Mouse (Mus musculus): ENCODE results near the gene Cul9. TPM values are rescaled to one million over a fixed set of nuclear protein-coding genes. Genes with fewer than 3 reads are reported as not detected.
"Not testable (repeated sequence)": the region's sequence is repeated elsewhere in the genome, so short reads cannot be mapped to it uniquely, and the experiment has no call there.

Cul9 gene
- 10 to 100 TPM; 12.0 to 12.6 TPM for total RNA-seq (2021)

GRCm38 (mm10) chr17:46545813-46546564 lies at the start of gene Cul9:
Gene Cul9 (minus strand): TSS chr17:46546388.
- peak; percentile 81 for DNase-seq

DNA sequence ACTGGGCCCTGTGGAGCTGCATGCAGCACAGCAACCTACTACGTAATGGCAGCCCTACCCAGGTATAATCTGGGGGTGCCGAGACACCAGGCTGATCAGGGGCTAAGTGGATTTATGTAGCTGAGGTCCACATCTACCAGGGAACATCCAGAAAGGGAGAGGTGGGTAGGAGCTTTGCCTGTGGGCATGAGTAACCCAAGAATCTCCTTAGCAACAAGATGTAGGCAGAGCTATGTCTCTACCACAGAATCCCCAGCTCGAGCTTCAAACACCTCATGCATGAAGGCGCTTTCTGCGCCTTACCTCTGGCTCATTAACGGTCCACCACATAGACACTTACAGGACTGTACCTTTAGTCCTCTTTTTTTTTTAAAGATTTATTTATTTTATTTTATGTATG lies 49.1 kb upstream of the Cul9 start:
- no peak for DNase-seq

GRCm38 (mm10) chr17:46594606-46595005 lies 48.4 kb upstream of the Cul9 start:
- no peak for DNase-seq

GRCm38 (mm10) chr17:46593124-46593523 lies 46.9 kb upstream of the Cul9 start:
- no peak for DNase-seq

- DNase-seq, result peak; percentile 30
Measured at GRCm38 (mm10) chr17:46591406-46591805, 45.2 kb upstream of the Cul9 start.

GRCm38 (mm10) chr17:46590439-46590838 lies 44.3 kb upstream of the Cul9 start:
- DNase-seq, result no peak

- no peak for DNase-seq
Measured at GRCm38 (mm10) chr17:46589635-46590314, 43.6 kb upstream of the Cul9 start.

GRCm38 (mm10) chr17:46588913-46589312 lies 42.7 kb upstream of the Cul9 start:
- DNase-seq, result no peak

DNA sequence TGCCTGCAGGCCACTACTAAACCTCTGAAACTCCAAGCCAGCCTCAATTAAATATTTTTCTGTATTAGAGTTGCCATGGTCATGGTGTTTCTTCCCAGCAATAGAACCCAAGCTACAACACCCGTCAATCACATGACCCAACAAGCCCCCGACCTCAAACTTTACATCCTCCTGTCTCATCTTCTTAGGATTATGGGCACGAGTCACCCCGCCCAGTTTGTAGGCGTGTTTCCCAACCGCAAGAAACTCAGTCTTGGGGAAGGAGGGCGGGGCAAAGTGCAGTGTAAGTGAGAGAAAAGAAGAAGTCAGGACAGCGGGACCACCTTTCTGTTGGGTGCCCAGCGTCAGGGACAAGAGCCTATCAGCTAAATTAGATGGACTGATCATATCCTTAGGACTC lies 42.0 kb upstream of the Cul9 start:
- no peak for DNase-seq

GRCm38 (mm10) chr17:46586327-46586726 lies 40.1 kb upstream of the Cul9 start:
- no peak for DNase-seq

DNA sequence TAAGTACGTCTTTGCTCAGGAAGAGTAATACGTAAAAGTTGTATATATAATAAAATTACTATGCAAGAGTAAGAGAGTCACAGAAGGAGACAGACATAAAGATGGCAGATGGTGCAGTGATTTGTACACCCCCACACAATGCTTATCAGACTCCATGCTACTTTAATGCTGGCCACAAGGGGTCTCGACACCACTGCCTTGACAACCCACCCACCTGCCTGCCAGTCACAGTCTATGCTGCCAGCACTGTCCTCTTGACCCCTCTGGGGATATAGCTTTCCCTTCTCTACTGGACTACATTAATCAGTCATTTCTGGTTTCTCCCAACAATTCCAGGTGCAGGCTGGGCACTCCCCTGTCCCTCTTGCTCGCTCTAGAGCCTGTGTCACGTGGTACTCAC lies 32.5 kb upstream of the Cul9 start:
- DNase-seq, result no peak

DNA sequence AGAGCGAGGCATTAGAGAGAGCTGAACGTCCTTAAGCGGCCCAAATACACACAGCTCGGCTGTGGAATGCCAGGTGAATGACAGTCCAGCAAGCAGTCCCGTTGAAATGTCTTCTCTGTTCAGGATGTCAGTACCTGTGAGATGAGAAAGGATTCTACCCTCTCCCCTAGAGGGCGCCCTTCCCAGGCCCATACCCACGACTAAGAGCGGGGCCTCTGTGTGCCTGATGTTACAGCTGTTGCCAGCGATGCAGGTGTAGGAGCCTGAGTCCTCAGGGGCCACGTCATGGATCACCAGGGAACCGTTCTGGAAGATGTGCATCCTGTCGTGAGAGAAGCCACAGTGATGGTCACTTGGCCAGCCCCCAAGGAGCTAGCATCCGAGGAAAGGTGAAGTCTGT lies 29.9 kb upstream of the Cul9 start:
- no peak for DNase-seq

DNA sequence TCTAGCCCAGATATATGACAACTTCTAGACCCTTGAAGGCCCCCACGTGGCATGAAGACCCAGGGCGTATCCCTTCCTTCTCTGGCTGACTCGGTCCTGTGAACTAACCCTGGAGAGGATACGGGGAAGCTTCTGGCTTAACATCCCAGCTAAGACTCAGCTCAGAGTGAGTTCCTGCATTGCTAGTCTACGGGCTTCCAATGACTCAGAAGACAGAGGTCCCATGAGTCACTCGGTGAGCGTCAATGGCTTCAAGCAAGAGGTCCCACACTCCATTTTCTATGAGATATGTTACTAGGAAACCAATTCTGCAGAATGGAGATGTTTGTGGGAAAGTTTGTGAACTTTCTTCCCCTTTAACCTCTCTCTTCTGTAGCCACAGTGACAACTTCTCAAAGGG lies 28.3 kb upstream of the Cul9 start:
- DNase-seq, result no peak

GRCm38 (mm10) chr17:46571005-46571404 lies 24.8 kb upstream of the Cul9 start:
- DNase-seq, result no peak

DNA sequence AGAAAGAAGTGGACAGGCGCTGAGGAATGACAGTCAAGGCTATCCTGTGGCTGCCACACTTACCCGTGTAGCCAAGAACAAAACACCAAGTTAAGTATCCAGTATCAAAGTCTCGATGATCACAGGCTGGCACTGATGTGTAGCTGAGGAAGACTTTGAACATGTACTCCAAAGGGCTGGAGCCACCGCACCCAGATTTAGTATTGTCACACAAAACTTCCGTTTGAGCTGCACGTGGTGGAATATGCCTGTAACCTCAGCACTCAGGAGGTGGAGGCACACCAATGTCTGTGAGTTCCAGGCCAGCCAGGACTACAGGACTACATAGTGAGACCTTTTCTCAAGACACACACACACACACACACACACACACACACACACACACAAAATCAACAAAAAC lies 13.0 kb upstream of the Cul9 start:
- DNase-seq, result no peak

DNA sequence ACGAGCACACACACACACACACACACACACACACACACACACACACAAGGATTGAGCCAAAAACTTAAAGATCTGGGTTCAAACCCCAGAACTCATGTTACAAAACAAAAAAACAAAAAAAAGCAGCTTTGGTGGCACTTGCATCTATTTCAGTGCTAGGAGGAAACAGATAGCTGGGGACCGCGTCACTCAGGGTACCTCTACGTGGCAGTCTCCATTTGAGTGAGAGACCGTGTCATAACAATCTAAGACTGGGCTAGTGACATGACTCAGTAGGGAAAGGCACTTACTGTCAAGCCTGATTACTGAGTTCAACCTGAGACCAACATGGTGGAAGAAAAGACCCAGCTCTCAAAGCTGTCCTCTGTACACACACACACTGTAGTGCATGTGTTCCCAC lies 12.0 kb upstream of the Cul9 start:
- DNase-seq, result no peak

DNA sequence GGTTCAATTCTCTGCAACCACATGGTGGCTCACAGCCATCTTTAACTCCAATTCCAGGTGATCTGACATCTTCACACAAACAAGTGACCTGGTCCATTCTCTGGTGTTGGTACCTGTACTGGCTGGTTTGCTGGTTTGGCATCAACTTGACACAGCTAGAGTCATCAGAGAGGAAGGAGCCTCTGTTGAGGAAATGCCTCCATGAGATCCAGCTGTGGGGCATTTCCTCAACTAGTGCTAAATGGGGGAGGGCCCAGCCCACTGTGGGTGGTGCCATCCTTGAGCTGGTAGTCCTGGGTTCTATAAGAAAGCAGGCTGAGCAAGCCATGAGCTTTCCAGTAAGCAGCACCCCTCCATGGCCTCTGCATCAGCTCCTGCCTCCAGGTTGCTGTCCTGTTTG lies 11.1 kb upstream of the Cul9 start:
- DNase-seq, result not testable (repeated sequence)

GRCm38 (mm10) chr17:46556584-46556945 lies 10.4 kb upstream of the Cul9 start:
- peak; percentile 56 for DNase-seq

GRCm38 (mm10) chr17:46555673-46556583 lies 9.7 kb upstream of the Cul9 start, which contains the start of gene Srf:
Gene Srf (minus strand): TSS chr17:46556175.
- peak; percentile 96 for DNase-seq

- DNase-seq, result peak; percentile 59
Measured at GRCm38 (mm10) chr17:46554977-46555672, 8.9 kb upstream of the Cul9 start.

DNA sequence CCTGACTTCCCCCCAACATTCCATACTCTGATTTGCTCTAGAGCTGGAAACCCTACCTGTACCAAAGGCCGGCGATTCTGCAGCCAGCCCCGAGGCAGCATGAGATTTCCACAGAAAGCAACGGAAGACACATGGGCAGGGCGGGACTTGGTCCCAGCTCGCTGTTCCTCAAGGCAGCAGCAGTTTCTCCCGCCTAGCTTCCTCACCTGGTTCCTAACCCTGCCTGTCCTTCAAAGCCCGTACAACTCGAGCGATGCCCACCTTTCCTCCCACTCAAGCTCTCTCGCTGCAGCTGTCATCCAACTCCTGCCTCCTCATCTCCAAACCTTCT lies 8.4 kb upstream of the Cul9 start:
- DNase-seq, result peak; percentile 44

GRCm38 (mm10) chr17:46553926-46554325 lies 7.7 kb upstream of the Cul9 start:
- no peak for DNase-seq

GRCm38 (mm10) chr17:46553469-46553868 lies 7.3 kb upstream of the Cul9 start:
- DNase-seq, result peak; percentile 26

Data from heart, postnatal 4 days (tissue).